Comparison of ENCODE assay signal across 15 mouse cellular contexts in genomic region chr11:20608442-20608841, GRCm38 (mm10).
DNase-seq lines count a peak whose midpoint lies in the region; ATAC-seq lines count a peak whose summit lies in the region.
"Had no signal": no experiment of that assay in that cellular context is flagged by ENCODE, and none has a peak within 500 bp of the region (broad histone marks: within the 10 kb centered on the region; RNA-seq: fewer than 3 reads in every experiment).

No protein-coding gene starts in this region.

- H3K27ac ChIP-seq in heart, embryonic 13.5 days (replicated peaks) = peak overlapping the region; percentile 21; the same call in 1 of the 2 replicates
- H3K27ac ChIP-seq: hindbrain, embryonic 14.5 days; limb, embryonic 13.5 days had no signal

- H3K4me1 ChIP-seq in heart, embryonic 13.5 days = peaks cover 43% of the 10 kb centered on the region

- no peaks in the 10 kb centered on the region for H3K36me3 ChIP-seq in heart, embryonic 13.5 days
- H3K36me3 ChIP-seq: limb, embryonic 13.5 days had no signal

- WGBS in heart, embryonic 13.5 days = 59% methylated on average over 11 of the region's 11 CpGs

- no peak overlapping the region for H3K4me2 ChIP-seq in heart, embryonic 13.5 days
- H3K4me2 ChIP-seq: hindbrain, embryonic 14.5 days; limb, embryonic 13.5 days; midbrain, embryonic 11.5 days had no signal

- H3K4me3 ChIP-seq in heart, embryonic 13.5 days = no peak overlapping the region
- H3K4me3 ChIP-seq: limb, embryonic 13.5 days had no signal

- no peak overlapping the region for H3K9ac ChIP-seq in heart, embryonic 13.5 days
- H3K9ac ChIP-seq: hindbrain, embryonic 14.5 days; limb, embryonic 13.5 days had no signal

- intact Hi-C loops in heart, postnatal 25 days (cut with DNase I) = no loop called here

- no peaks in the 10 kb centered on the region for H3K27me3 ChIP-seq in heart, embryonic 13.5 days (replicated peaks)
- H3K27me3 ChIP-seq: limb, embryonic 13.5 days had no signal

- no peak for DNase-seq in heart, postnatal 25 days (ENCODE audit: low spot score)
- DNase-seq in right cerebral cortex, adult 18-20 months = peak; percentile 57
- no peak for DNase-seq in right cerebral cortex, postnatal 10 days (ENCODE audit: low spot score in 2 of 2)
- peak; percentile 79 for DNase-seq in NIH3T3 (ENCODE audit: low read depth)
- peak; percentile 22 to 40 for DNase-seq in right cerebral cortex, postnatal 36 days (ENCODE audit: low spot score in 2 of 2)
- no peak for DNase-seq in urinary bladder, postnatal 4 days (ENCODE audit: low spot score in 2 of 2)
- DNase-seq in testis, postnatal 10 days (ENCODE audit: low spot score) = no peak
- DNase-seq: adrenal gland, postnatal 14 days; cerebellum, postnatal 10 days; kidney, adult 2 months; kidney, postnatal 4 days had no signal

- H3K9me3 ChIP-seq in heart, embryonic 13.5 days = no peaks in the 10 kb centered on the region
- H3K9me3 ChIP-seq: limb, embryonic 13.5 days had no signal

- no peak for ATAC-seq in heart, embryonic 13.5 days (ENCODE audit: extremely low read depth, insufficient number of reproducible peaks, low FRiP score, low TSS enrichment)

Comparison
In these comparisons a context has a peak if more than half of its experiments do, and no peak if none do; other contexts are left out.
1. DNase-seq: peak in right cerebral cortex, adult 18-20 months (single experiment), NIH3T3 (single experiment) and right cerebral cortex, postnatal 36 days (2 of 2); none in heart, postnatal 25 days (single experiment), right cerebral cortex, postnatal 10 days (0 of 2), urinary bladder, postnatal 4 days (0 of 2) and testis, postnatal 10 days (single experiment).